Mouse (Mus musculus): ENCODE results near the gene Net1.
"Not testable (repeated sequence)": the region's sequence is repeated elsewhere in the genome, so short reads cannot be mapped to it uniquely, and the experiment has no call there.

DNA sequence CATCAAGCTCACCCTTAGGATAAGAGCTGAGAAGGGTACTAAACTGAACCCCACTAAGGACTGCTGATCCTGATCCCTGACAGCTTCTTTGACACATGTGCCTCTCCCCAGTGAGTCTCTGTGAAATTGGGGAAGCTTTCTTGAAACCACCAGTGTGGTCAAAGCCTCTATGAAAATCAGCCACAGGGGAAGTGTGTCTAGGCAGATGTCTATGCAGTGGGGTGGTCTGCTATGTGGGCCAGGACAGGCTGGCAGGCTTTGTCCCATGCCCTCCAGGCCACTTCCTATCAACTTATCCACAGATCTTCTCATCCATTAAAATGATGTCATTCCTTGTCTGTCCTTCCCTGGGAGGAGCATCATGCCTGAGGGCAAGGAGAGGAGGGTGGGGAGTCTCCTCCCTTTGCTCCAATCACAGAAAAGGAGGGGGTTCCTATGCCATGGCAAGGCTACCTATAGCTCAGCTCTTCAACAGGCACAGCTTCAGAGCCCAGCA, 80.7 kb downstream of the Net1 start, which contains the start of gene Calm4:
- not testable (repeated sequence) for TF ChIP-seq POLR2A (IDR thresholded peaks at IDR 0.05; ENCODE audit: low read depth, low read length); CTCF (IDR thresholded peaks at IDR 0.05; ENCODE audit: extremely low read depth, insufficient read length, insufficient replicate concordance, low read depth, low read length)

Data from small intestine, adult 2 months (tissue).